Mouse (Mus musculus) heart, postnatal 0 days (tissue): ENCODE results near the gene Brk1. TPM values are rescaled to one million over a fixed set of nuclear protein-coding genes. Genes with fewer than 3 reads are reported as not detected.

Source experiments
- ATAC-seq: fragments of 200-750 bp; cut with Nextera tagmentation; 2 replicates; pipeline ENCODE4 v1.8.0; 2017; ENCODE audit warnings: low read depth, moderate number of reproducible peaks, moderate library complexity; ENCODE audit not compliant: insufficient read depth
- DNase-seq: peaks from one replicate; pipeline ENCODE4 v3.0.0-alpha.2; 2016; ENCODE audit warnings: low spot score
- H3K27ac ChIP-seq: fragments of 300-500 bp; sonication (generic); 2 replicates; pipeline ENCODE4 v1.5.1; 2014; ENCODE audit warnings: low read depth, mild to moderate bottlenecking
- H3K27me3 ChIP-seq: fragments of 300-500 bp; sonication (generic); 2 replicates; pipeline ENCODE4 v1.6.1; 2014; ENCODE audit warnings: low read length, mixed read lengths; ENCODE audit not compliant: control insufficient read depth, insufficient read depth
- H3K36me3 ChIP-seq: fragments of 300-500 bp; sonication (generic); replicated peaks from 2 replicates; pipeline ENCODE4 v1.6.1; 2014; ENCODE audit warnings: low read length, mixed read lengths; ENCODE audit not compliant: control insufficient read depth, insufficient read depth
- H3K4me1 ChIP-seq: fragments of 300-500 bp; sonication (generic); 2 replicates; pipeline ENCODE4 v1.6.1; 2014; ENCODE audit warnings: antibody characterized with exemption; ENCODE audit not compliant: control insufficient read depth, insufficient read depth
- H3K4me2 ChIP-seq: fragments of 300-500 bp; sonication (generic); 2 replicates; pipeline ENCODE4 v1.6.1; 2014; ENCODE audit warnings: low read depth, mild to moderate bottlenecking, low read length, moderate library complexity
- H3K4me3 ChIP-seq: fragments of 300-500 bp; sonication (generic); 2 replicates; pipeline ENCODE4 v1.5.1; 2014; ENCODE audit warnings: low read depth, low read length
- H3K9ac ChIP-seq: fragments of 300-500 bp; sonication (generic); replicated peaks from 2 replicates; pipeline ENCODE4 v1.6.1; 2014; ENCODE audit warnings: low read depth, low read length, mixed read lengths
- H3K9me3 ChIP-seq: fragments of 300-500 bp; sonication (generic); replicated peaks from 2 replicates; pipeline ENCODE4 v1.6.1; 2016; ENCODE audit warnings: low read length; ENCODE audit not compliant: control insufficient read depth
- CTCF ChIP-seq: IDR thresholded peaks from 2 replicates; pipeline ENCODE4 v1.5.1; 2016; ENCODE audit warnings: antibody characterized with exemption, control low read depth, low read depth
- EP300 ChIP-seq: IDR thresholded peaks from 2 replicates; pipeline ENCODE4 v1.6.1; 2016; ENCODE audit warnings: antibody characterized with exemption, low read depth
- WGBS: fragments of 180-500 bp; shearing (Covaris S2); extraction: QIAGEN DNeasy Blood & Tissue Kit; methylation state at CpG from one replicate; pipeline ENCODE4 v1.1.7; 2014; 5-methylcytosine and 5-hydroxymethylcytosine counted together
- polyA plus RNA-seq: library from polyadenylated mRNA; unstranded; fragments of >200 nt; fragmentation: Nextera tagmentation; extraction: Ambion mirVana; gene quantifications from 2 replicates; pipeline ENCODE4 v1.2.1, GENCODE M21; 2015
- total RNA-seq: library from RNA; depleted of rRNA; stranded (reverse); fragments of >200 nt; gene quantifications from 2 replicates; pipeline ENCODE4 v1.2.3, GENCODE M21; 2014; ENCODE audit warnings: low replicate concordance

Gene Brk1
- total and polyA plus RNA-seq, 2 experiments from 2014 or later: 169 to 265 TPM

DNA sequence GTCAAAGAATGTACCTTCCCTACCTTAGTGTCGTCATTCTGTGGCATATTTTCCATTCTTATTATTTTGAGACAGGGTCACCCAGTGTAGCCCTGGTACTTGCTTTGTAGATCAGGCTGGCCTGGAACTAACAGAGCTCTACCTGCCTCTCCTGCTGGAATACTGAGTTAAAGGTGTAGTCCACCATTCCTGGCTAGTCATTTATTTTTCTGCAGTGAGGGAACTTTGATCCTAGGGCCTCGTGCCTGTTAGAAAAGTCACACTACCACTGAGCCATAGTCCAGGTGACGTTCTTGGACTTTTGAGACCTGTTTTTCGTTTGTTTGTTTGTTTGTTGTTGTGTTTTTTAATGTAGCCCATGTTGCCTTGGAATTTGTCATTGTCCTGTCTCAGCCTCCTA is 34.6 kb downstream of the Brk1 start:
- WGBS: 74% methylated on average over 4 of the region's 4 CpGs
- Histone ChIP-seq H3K9me3 (no peaks in the 10 kb centered on the region), H3K36me3 (no peaks in the 10 kb centered on the region), H3K4me2 (peak overlapping the region; percentile 82; the same call in 1 of the 2 replicates), H3K27ac (no peak overlapping the region), H3K9ac (no peak overlapping the region), H3K4me3 (peak overlapping the region; percentile 62), H3K4me1 (no peaks in the 10 kb centered on the region), H3K27me3 (no peaks in the 10 kb centered on the region)
- ATAC-seq (no peak), DNase-seq (no peak)
- TF ChIP-seq EP300 (no peak), CTCF (no peak)

DNA sequence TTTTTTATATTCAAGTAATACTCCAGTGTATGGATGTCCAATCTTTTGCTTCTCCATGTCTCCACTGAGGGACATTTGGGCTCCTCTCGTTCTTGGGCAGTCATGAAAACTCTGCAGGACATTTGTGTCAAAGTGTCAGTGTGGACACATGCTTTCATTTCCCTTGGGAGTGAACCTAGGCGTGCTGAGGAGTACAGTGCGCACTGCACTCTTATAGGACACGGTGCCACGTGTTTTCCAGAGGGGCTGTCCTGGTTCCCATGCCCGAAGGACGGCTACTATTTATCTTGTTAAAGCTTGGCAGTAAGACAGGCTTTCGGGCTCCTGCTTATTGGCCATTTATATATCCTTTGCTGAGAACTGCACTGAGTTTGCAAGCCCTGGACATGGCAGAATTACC is 38.0 kb downstream of the Brk1 start:
- no peaks in the 10 kb centered on the region for H3K9me3 ChIP-seq
- H3K9ac ChIP-seq: no peak overlapping the region
- WGBS: 67% methylated on average over 8 of the region's 8 CpGs
- no peak for DNase-seq
- ATAC-seq: no peak
- no peaks in the 10 kb centered on the region for H3K4me1 ChIP-seq
- TF ChIP-seq EP300 (no peak), CTCF (no peak)
- H3K27me3 ChIP-seq: no peaks in the 10 kb centered on the region
- no peak overlapping the region for H3K4me2 ChIP-seq
- no peak overlapping the region for H3K27ac ChIP-seq
- H3K4me3 ChIP-seq: no peak overlapping the region
- no peaks in the 10 kb centered on the region for H3K36me3 ChIP-seq

DNA sequence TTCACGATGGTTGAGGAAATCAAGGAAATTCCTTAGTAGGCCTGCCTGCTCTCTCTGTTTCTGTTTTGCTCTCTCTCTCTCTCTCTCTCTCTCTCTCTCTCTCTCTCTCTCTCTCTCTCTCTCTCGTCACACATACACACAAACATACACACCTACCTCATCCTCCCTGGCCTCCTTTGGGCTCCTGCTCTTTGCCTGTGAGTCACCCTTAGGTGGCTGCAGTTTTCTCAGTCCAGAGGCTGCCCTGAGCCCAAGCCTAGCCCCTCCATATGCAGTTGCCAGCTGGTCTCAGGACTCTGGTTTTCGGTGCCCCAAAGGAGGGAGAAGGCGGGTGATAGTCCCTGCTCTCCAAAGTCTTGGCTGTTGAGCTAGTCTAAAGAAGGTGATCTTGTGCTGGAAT is 38.4 kb downstream of the Brk1 start:
- TF ChIP-seq CTCF (no peak), EP300 (no peak)
- ATAC-seq (no peak), DNase-seq (no peak)
- Histone ChIP-seq H3K4me2 (no peak overlapping the region), H3K4me3 (no peak overlapping the region), H3K9ac (no peak overlapping the region), H3K27ac (no peak overlapping the region), H3K27me3 (no peaks in the 10 kb centered on the region), H3K4me1 (no peaks in the 10 kb centered on the region), H3K36me3 (no peaks in the 10 kb centered on the region), H3K9me3 (no peaks in the 10 kb centered on the region)
- 76% methylated on average over 4 of the region's 4 CpGs for WGBS

DNA sequence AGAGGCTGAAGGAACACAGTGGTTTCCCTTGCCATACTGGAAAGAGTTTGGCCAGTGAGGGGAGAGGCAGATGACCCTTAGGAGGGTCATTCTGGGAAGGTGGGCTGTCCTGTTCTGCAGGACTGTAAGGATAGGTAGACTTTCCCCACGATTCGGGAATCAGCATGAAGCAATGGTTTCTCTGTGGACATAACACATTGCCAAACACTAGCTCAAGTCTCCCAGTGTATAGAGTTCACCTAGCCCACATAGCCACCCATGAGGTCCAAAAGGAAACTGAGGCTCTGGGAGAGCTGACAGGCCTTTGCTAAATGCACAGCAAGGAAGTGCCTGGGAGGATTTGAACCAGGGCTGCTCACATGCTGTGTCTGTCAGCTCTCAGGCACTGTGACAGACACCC is 39.4 kb downstream of the Brk1 start:
- Histone ChIP-seq H3K4me3 (no peak overlapping the region), H3K9me3 (no peaks in the 10 kb centered on the region), H3K36me3 (no peaks in the 10 kb centered on the region), H3K27me3 (no peaks in the 10 kb centered on the region), H3K9ac (no peak overlapping the region), H3K27ac (peak overlapping the region; percentile 83), H3K4me2 (no peak overlapping the region), H3K4me1 (no peaks in the 10 kb centered on the region)
- DNase-seq: no peak
- 97% methylated on average over 2 of the region's 2 CpGs for WGBS
- ATAC-seq: no peak
- TF ChIP-seq EP300 (no peak), CTCF (no peak)

DNA sequence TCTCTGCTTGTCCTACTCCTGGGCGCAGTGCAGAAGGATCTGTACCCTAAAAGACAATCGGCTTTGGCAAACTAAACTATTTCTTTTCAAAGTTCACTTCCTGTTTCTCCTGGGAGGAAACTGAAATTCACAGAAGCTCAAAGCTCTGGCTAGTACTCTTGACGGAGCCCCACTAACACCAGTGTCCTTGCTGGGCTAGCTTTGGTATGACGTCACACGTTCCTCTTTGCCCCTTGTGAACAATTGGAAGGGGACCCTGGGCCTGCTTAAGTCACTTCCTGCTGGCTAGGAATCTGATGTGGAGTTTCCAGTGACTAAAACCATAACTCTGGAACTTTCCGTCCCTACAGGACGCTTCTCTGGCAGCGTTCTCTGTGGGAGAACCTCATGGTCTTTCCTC is 40.2 kb downstream of the Brk1 start:
- Histone ChIP-seq H3K4me3 (no peak overlapping the region), H3K4me2 (no peak overlapping the region), H3K9ac (no peak overlapping the region), H3K27me3 (no peaks in the 10 kb centered on the region), H3K4me1 (no peaks in the 10 kb centered on the region), H3K9me3 (no peaks in the 10 kb centered on the region), H3K27ac (peak overlapping the region; percentile 83), H3K36me3 (no peaks in the 10 kb centered on the region)
- DNase-seq: peak; percentile 74
- peak; percentile 64 for ATAC-seq
- TF ChIP-seq CTCF (no peak), EP300 (0 out of 2 replicates have a peak, but pooled peaks have one; percentile 54)
- 66% methylated on average over 8 of the region's 8 CpGs for whole genome bisulfite sequencing

DNA sequence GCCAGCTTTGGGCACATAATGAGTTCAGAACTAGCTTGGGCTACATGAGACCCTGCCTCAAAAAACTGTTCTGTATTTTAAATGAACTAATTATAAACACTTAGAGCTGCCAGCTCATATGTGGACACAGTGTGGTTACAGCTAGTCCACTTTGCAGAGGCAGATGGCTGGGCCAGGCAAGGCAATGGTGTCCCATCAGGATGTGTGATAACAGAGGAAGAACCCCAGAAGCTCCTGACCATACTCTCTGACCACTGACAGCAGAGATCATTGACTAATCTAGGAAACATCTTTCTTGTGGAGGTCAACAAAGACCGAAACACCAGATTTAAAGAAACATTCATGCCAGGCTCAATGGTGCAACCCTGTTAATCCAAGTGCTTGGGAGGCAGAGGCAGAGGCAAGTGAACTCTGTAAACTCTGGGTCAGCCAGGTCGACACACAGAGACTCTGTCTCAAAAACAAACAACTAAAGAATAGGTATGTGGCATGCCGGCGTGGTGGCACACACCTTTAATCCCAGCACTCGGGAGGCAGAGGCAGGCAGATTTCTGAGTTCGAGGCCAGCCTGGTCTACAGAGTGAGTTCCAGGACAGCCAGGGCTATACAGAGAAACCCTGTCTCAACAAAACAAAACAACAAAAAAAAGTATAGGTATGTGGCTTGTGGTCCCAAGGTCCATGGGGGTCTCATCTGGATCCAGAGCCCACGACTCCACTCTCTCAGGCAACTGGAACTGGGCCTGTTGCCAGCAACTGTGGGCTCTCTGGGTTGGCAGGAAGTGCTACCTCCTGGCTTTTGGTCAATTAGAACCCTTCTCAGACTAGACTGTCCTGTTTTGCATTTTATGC is 45.0 kb downstream of the Brk1 start:
- ATAC-seq (no peak), DNase-seq (no peak)
- Histone ChIP-seq H3K4me1 (no peaks in the 10 kb centered on the region), H3K36me3 (no peaks in the 10 kb centered on the region), H3K4me3 (no peak overlapping the region), H3K9me3 (no peaks in the 10 kb centered on the region), H3K27me3 (no peaks in the 10 kb centered on the region), H3K27ac (no peak overlapping the region), H3K9ac (no peak overlapping the region), H3K4me2 (no peak overlapping the region)
- WGBS: 77% methylated on average over 7 of the region's 7 CpGs
- TF ChIP-seq CTCF (no peak), EP300 (no peak)
